Mouse (Mus musculus) ES-Bruce4 (cell line): ENCODE data around the gene Rps26. TPM values are rescaled to one million over a fixed set of nuclear protein-coding genes. Genes with fewer than 3 reads are reported as not detected.
"Not testable (repeated sequence)": the region's sequence is repeated elsewhere in the genome, so short reads cannot be mapped to it uniquely, and the experiment has no call there.

Experiments used
- H3K27ac ChIP-seq: 2 replicates; pipeline ENCODE4 v1.5.1; 2012; ENCODE audit warnings: low read length, inconsistent platforms; ENCODE audit not compliant: insufficient read depth
- H3K27me3 ChIP-seq: 2 replicates; pipeline ENCODE4 v1.6.1; 2012; ENCODE audit warnings: mild to moderate bottlenecking, low read length, inconsistent platforms; ENCODE audit not compliant: control insufficient read depth, poor library complexity, insufficient read depth, severe bottlenecking
- H3K36me3 ChIP-seq: 2 replicates; pipeline ENCODE4 v1.6.1; 2012; ENCODE audit warnings: inconsistent platforms, mild to moderate bottlenecking, low read length, moderate library complexity; ENCODE audit not compliant: control insufficient read depth, poor library complexity, insufficient read depth, severe bottlenecking
- H3K4me1 ChIP-seq: one replicate; pipeline ENCODE4 v1.8.1; 2011; ENCODE audit warnings: low read length; ENCODE audit not compliant: control insufficient read depth, insufficient read depth
- H3K4me3 ChIP-seq: 2 replicates; pipeline ENCODE4 v1.5.1; 2011; ENCODE audit warnings: low read depth, mild to moderate bottlenecking, low read length
- H3K9ac ChIP-seq: 2 replicates; pipeline ENCODE4 v1.6.1; 2012; ENCODE audit warnings: low read depth, mild to moderate bottlenecking, inconsistent platforms; ENCODE audit not compliant: poor library complexity, severe bottlenecking
- H3K9me3 ChIP-seq: replicated peaks from 2 replicates; pipeline ENCODE4 v1.6.1; 2012; ENCODE audit warnings: mild to moderate bottlenecking, low read length, inconsistent platforms; ENCODE audit not compliant: control insufficient read depth, poor library complexity, insufficient read depth, severe bottlenecking
- CTCF ChIP-seq: IDR thresholded peaks from one replicate; pipeline ENCODE4 v1.8.1; 2011; ENCODE audit warnings: low read depth, low read length
- EP300 ChIP-seq: IDR thresholded peaks from 2 replicates; pipeline ENCODE4 v1.6.1; 2011; ENCODE audit warnings: low read depth, low read length; ENCODE audit not compliant: insufficient read depth
- POLR2A ChIP-seq: IDR thresholded peaks from one replicate; pipeline ENCODE4 v1.8.1; 2011; ENCODE audit warnings: low read length; ENCODE audit not compliant: insufficient read depth
- polyA plus RNA-seq: library from polyadenylated mRNA; stranded (reverse); fragments of >200 nt; gene quantifications from 2 replicates; pipeline ENCODE4 v1.2.4, GENCODE M21; 2011; ENCODE audit warnings: low read depth; ENCODE audit not compliant: missing spikeins, insufficient read depth, insufficient read length

Rps26 gene
- polyA plus RNA-seq, 1 experiment, result 1,959 TPM

DNA sequence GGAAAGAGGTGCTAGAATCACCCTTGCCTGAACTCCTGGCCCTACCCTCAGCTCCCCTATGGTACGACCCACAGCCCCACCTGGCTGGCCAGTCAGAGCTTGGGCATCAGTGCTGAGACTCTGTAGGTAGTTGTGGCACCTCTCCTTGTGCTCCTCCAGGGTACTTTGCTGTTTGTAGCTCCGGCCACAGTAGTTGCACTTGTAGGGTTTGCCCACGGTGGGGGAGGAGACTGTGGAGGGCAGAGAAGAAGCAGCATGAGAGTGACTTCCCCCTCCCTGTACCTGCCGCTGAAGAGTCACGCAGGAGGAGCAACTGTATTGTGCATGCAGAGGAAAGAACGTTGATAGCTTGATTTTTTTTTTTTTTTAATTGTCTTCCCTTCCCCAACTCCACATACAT is 10.0 kb upstream of the Rps26 start:
- Histone ChIP-seq H3K4me1 (peaks cover 15% of the 10 kb centered on the region), H3K4me3 (no peak overlapping the region), H3K9ac (no peak overlapping the region), H3K36me3 (no peaks in the 10 kb centered on the region), H3K27ac (no peak overlapping the region), H3K9me3 (no peaks in the 10 kb centered on the region), H3K27me3 (no peaks in the 10 kb centered on the region)
- no peak for TF ChIP-seq POLR2A
- TF ChIP-seq EP300, result no peak
- TF ChIP-seq CTCF, result no peak

DNA sequence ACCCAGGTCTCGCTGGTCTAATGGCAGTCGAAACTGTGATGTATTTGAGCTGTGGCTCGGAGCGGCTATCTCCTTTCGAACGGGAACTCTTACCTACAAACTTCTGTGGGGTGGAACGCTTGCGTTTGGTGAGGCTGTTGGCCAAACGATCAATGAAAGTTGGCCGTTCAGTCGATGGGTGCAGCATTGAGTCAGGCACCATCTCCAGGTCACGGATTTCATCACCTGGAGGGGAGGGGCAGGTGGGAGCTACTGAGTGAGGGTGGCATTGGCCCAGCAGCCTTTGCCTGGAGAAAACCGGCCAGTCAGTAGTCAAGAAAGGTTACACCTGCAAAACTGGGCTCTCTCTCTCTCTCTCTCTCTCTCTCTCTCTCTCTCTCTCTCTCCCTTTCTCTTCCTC is 9.2 kb upstream of the Rps26 start:
- TF ChIP-seq CTCF (no peak), POLR2A (no peak), EP300 (no peak)
- Histone ChIP-seq H3K4me1 (peaks cover 15% of the 10 kb centered on the region), H3K9ac (no peak overlapping the region), H3K36me3 (no peaks in the 10 kb centered on the region), H3K27me3 (no peaks in the 10 kb centered on the region), H3K9me3 (no peaks in the 10 kb centered on the region), H3K4me3 (no peak overlapping the region), H3K27ac (no peak overlapping the region)

DNA sequence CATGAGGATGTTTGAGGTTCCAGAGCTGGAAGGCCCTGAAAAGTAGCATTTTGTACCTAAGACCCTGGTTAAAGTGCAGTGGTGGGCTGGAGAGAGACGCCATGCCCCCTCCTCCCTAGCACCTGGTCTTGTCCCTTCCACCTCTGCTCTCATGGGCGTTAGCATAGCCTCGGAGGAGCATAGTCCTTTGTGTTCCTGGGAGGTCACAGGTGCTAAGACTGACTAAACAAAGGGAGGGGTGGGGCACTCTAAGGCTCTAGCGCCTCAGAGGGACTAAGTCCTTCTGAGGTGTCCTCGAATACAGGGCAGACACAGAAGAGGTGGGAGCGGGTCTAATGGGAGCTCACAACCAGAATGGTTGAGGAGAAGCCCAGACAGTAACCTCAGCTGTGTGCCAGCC is 5.0 kb upstream of the Rps26 start:
- H3K9ac ChIP-seq, result no peak overlapping the region
- H3K4me3 ChIP-seq, result no peak overlapping the region
- no peak for TF ChIP-seq CTCF
- TF ChIP-seq EP300, result peak; percentile 94
- no peaks in the 10 kb centered on the region for H3K9me3 ChIP-seq
- H3K27ac ChIP-seq, result peak overlapping the region; percentile 32
- H3K27me3 ChIP-seq, result no peaks in the 10 kb centered on the region
- peaks cover 11% of the 10 kb centered on the region for H3K4me1 ChIP-seq
- no peaks in the 10 kb centered on the region for H3K36me3 ChIP-seq

DNA sequence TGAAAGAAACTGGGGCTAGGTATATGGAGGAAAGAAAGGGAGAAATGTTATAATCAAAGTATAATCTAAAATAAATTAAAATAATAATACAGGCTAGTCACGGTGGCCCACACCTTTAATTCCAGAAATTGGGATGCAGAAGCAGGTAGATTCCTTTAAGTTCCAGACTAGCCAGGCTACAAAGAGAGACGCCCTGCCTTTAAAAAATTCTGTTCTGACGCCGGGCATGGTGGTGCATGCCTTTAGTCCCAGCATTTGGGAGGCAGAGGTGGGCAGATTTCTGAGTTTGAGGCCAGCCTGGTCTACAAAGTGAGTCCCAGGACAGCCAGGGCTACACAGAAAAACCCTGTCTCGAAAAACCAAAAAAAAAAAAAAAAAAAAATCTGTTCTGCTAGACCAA is 3.8 kb upstream of the Rps26 start:
- not testable (repeated sequence) for H3K27me3 ChIP-seq, H3K27ac ChIP-seq, H3K36me3 ChIP-seq, H3K4me3 ChIP-seq, H3K9me3 ChIP-seq, H3K9ac ChIP-seq
- H3K4me1 ChIP-seq, result peaks cover 11% of the 10 kb centered on the region

DNA sequence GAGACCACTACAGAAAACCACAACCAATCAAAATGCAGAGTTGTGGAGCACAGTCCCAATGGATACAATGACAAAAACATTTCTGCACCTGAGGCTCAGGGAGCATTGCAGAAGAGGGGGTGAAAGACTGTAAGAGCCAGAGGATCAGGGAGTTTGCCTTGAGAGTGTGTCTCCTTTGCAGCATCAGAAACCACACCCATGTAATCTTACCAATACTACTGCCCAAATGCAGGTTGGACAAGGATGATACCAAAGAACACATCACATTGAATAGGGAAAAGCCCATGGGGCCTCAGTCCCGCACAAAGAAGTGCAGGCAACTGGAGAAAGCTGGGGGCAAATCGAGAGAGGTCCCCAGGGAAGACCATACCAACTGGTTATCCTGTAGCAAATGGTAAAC is 3.2 kb upstream of the Rps26 start:
- TF ChIP-seq EP300 (no peak), CTCF (no peak), POLR2A (no peak)
- H3K27ac ChIP-seq, result no peak overlapping the region
- no peaks in the 10 kb centered on the region for H3K27me3 ChIP-seq
- H3K9me3 ChIP-seq, result no peaks in the 10 kb centered on the region
- peaks cover 11% of the 10 kb centered on the region for H3K36me3 ChIP-seq
- no peak overlapping the region for H3K9ac ChIP-seq
- peaks cover 11% of the 10 kb centered on the region for H3K4me1 ChIP-seq
- H3K4me3 ChIP-seq, result no peak overlapping the region

DNA sequence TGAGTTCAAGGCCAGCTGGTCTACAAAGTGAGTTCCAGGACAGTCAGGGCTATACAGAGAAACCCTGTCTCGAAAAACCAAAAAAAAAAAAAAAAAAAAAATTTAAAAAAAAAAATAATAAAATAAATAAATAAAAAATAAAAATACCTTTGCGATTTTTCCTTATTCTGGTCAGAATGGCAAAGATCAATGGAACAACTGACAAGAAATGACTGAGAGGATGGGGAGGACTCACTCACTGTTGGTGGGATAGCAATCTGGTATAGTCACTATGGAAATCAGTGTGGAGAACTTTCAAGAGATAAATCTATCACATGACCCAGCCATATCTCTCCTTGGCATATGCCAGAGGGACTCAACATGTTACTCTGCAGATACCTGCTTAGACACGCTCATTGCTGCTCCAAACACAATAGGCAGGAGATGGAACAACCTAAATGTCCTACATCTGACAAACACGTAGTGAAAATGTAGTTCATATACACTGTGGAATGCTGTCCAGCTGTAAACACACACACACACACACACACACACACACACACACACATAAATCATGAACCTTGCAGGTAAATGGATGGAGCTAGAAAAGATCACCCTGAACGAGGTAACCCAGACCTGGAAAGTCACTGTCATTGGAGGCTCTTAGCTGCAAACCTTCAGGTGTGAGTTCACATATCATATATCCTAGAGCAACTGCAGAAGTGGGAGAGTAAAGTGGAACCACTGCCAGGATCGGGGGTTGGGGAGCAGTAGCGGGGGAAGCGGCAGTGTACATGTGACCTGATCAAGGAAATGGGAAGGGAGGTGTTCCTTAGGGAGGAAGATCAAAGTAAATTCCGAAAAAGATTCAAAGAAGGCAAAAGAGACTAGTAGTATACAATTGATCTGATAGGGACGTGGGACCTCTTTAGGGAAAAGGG is 1.1 kb upstream of the Rps26 start:
- no peak overlapping the region for H3K4me3 ChIP-seq
- H3K36me3 ChIP-seq, result peaks cover 23% of the 10 kb centered on the region
- TF ChIP-seq CTCF, result no peak
- no peak for TF ChIP-seq POLR2A
- no peak for TF ChIP-seq EP300
- H3K9ac ChIP-seq, result no peak overlapping the region
- H3K27ac ChIP-seq, result no peak overlapping the region
- H3K9me3 ChIP-seq, result no peaks in the 10 kb centered on the region
- H3K4me1 ChIP-seq, result peaks cover 3% of the 10 kb centered on the region
- H3K27me3 ChIP-seq, result no peaks in the 10 kb centered on the region
